Mouse (Mus musculus) liver, embryonic 14.5 days (tissue): ENCODE results near the gene Klc1. TPM values are rescaled to one million over a fixed set of nuclear protein-coding genes. Genes with fewer than 3 reads are reported as not detected.

Experiments
- ATAC-seq: fragments of 200-750 bp; cut with Nextera tagmentation; 2 replicates; pipeline ENCODE4 v1.8.0; 2017; ENCODE audit warnings: moderate number of reproducible peaks, mild to moderate bottlenecking, moderate library complexity; ENCODE audit not compliant: insufficient read depth
- DNase-seq, 3 experiments: peaks; one replicate each; pipeline ENCODE4 v3.0.0-alpha.2; 2012 to 2013; ENCODE audit warnings: low read depth in 3 of 3, low spot score in 3 of 3
- H3K27ac ChIP-seq: fragments of 300-500 bp; sonication (generic); 2 replicates; pipeline ENCODE4 v1.5.1; 2014; ENCODE audit warnings: moderate library complexity, mild to moderate bottlenecking, control low read depth, inconsistent platforms
- H3K27me3 ChIP-seq: fragments of 300-500 bp; sonication (generic); 2 replicates; pipeline ENCODE4 v1.6.1; 2014; ENCODE audit warnings: mild to moderate bottlenecking, low read length, moderate library complexity; ENCODE audit not compliant: control insufficient read depth, insufficient read depth
- H3K36me3 ChIP-seq: fragments of 300-500 bp; sonication (generic); replicated peaks from 2 replicates; pipeline ENCODE4 v1.6.1; 2014; ENCODE audit warnings: low read depth; ENCODE audit not compliant: control insufficient read depth, insufficient read depth
- H3K4me1 ChIP-seq, 2 experiments: fragments of 200-500 bp in 1 of 2; fragments of 300-500 bp in 1 of 2; sonication (generic) in 1 of 2; replicated peaks; 2 replicates each; pipeline ENCODE4 v1.6.1; 2012 to 2014; ENCODE audit warnings: antibody characterized with exemption in 1 of 2, inconsistent platforms in 1 of 2, low read length in 1 of 2; ENCODE audit not compliant: control insufficient read depth in 2 of 2, insufficient read depth in 2 of 2
- H3K4me2 ChIP-seq: fragments of 300-500 bp; sonication (generic); 2 replicates; pipeline ENCODE4 v1.6.1; 2014; ENCODE audit warnings: low read depth, mild to moderate bottlenecking, control low read depth, moderate library complexity
- H3K4me3 ChIP-seq, 2 experiments: fragments of 200-500 bp in 1 of 2; fragments of 300-500 bp in 1 of 2; sonication (generic) in 1 of 2; 2 replicates each; pipeline ENCODE4 v1.5.1; 2012 to 2014; ENCODE audit warnings: low read depth in 2 of 2, low read length in 2 of 2, mild to moderate bottlenecking in 2 of 2, control low read depth in 1 of 2, inconsistent platforms in 1 of 2, moderate library complexity in 1 of 2; ENCODE audit not compliant: insufficient read depth in 1 of 2
- H3K9ac ChIP-seq: fragments of 300-500 bp; sonication (generic); replicated peaks from 2 replicates; pipeline ENCODE4 v1.6.1; 2014; ENCODE audit warnings: mild to moderate bottlenecking, control low read depth, moderate library complexity
- H3K9me3 ChIP-seq: fragments of 300-500 bp; sonication (generic); 2 replicates; pipeline ENCODE4 v1.6.1; 2016; ENCODE audit warnings: low read length, mixed read lengths; ENCODE audit not compliant: control insufficient read depth
- CTCF ChIP-seq: IDR thresholded peaks from 2 replicates; pipeline ENCODE4 v1.5.1; 2016; ENCODE audit warnings: antibody characterized with exemption, low read depth, control low read depth
- EP300 ChIP-seq: IDR thresholded peaks from 2 replicates; pipeline ENCODE4 v1.6.1; 2016; ENCODE audit warnings: antibody characterized with exemption, low read depth
- WGBS: fragments of 180-500 bp; shearing (Covaris S2); extraction: QIAGEN DNeasy Blood & Tissue Kit; methylation state at CpG from one replicate; pipeline ENCODE4 v1.1.7; 2014; ENCODE audit not compliant: insufficient replicate concordance; 5-methylcytosine and 5-hydroxymethylcytosine counted together
- polyA plus RNA-seq, 2 experiments: library from polyadenylated mRNA; depleted of rRNA in 1 of 2; stranded (reverse) in 1 of 2; unstranded in 1 of 2; fragments of >200 nt; fragmentation: Nextera tagmentation in 1 of 2; extraction: Ambion mirVana in 1 of 2; gene quantifications; 2 replicates each; pipeline versions ENCODE4 v1.2.1 to v1.2.3; 2012 to 2014

Klc1 gene
- polyA plus RNA-seq, 2 experiments: 14.3 to 16.3 TPM

- H3K4me3 ChIP-seq: no peak overlapping the region
- no peaks in the 10 kb centered on the region for H3K9me3 ChIP-seq
- ATAC-seq (no peak), DNase-seq (no peak)
- WGBS: 81% methylated on average over 13 of the region's 13 CpGs
- H3K36me3 ChIP-seq: peaks cover 8% of the 10 kb centered on the region
- H3K9ac ChIP-seq: no peak overlapping the region
- no peak overlapping the region for H3K27ac ChIP-seq
- TF ChIP-seq CTCF (no peak), EP300 (no peak)
- no peaks in the 10 kb centered on the region for H3K27me3 ChIP-seq
- H3K4me1 ChIP-seq: peaks cover 33 to 36% of the 10 kb centered on the region in 2 experiments
- H3K4me2 ChIP-seq: no peak overlapping the region
These were observed 53.4 kb downstream of the Klc1 start for GRCm38 (mm10) chr12:111812075-111812474.

GRCm38 (mm10) chr12:111812611-111813010 lies 54.0 kb downstream of the Klc1 start:
- peaks cover 39 to 41% of the 10 kb centered on the region in 2 experiments for H3K4me1 ChIP-seq
- no peak overlapping the region; the same call in 1 of the 2 replicates for H3K27ac ChIP-seq
- peak overlapping the region; percentile 86 for H3K4me3 ChIP-seq
- ATAC-seq (no peak), DNase-seq (no peak)
- TF ChIP-seq CTCF: no peak; the same call in 1 of the 2 replicates
- no peak for TF ChIP-seq EP300
- WGBS: 62% methylated on average over 12 of the region's 12 CpGs
- H3K4me2 ChIP-seq: peak overlapping the region; percentile 88
- no peaks in the 10 kb centered on the region for H3K27me3 ChIP-seq
- peak overlapping the region; percentile 86 for H3K9ac ChIP-seq
- H3K36me3 ChIP-seq: peaks cover 8% of the 10 kb centered on the region
- no peaks in the 10 kb centered on the region for H3K9me3 ChIP-seq

DNA sequence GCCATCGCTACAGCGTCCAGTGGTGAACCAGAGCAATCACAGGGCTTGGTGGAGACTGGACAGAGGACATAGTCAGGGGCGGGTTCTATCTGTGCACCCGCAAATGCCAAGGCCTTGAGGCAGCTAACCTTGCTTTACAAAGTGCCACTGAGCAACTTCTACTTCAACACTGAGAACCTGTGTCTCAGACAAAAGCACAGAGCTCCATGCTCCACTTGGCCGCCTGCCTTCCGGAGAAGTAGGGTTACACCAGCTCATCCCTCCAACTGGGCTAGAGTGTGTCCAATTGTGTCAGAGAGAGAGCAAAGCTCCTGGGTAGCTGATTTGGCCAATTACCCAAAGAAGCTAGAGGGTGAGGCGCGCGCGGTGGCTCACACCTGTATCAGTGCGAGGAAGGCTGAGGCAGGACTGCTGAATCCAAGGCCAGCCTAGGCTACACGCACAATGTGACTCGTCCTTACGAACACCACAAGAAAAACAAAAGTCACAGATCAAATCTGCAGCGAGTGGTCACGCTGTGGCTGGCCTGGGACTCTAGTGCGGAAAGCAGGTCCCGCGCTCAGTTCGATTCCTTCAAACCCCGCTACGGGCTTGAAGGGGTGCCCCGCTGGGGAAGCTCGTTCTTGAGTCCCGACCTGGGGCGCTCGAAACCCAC lies 54.6 kb downstream of the Klc1 start:
- H3K27me3 ChIP-seq: no peaks in the 10 kb centered on the region
- H3K9me3 ChIP-seq: no peaks in the 10 kb centered on the region
- ATAC-seq (no peak), DNase-seq (peak in 1 of 3 experiments; percentile 38)
- peak overlapping the region; percentile 86 for H3K4me3 ChIP-seq
- H3K4me2 ChIP-seq: peak overlapping the region; percentile 88
- H3K27ac ChIP-seq: peak overlapping the region; percentile 2
- 4% methylated on average over 27 of the region's 27 CpGs for WGBS
- peaks cover 2% of the 10 kb centered on the region for H3K36me3 ChIP-seq
- TF ChIP-seq EP300: no peak
- no peak for TF ChIP-seq CTCF
- H3K4me1 ChIP-seq: peaks cover 45 to 46% of the 10 kb centered on the region in 2 experiments
- peak overlapping the region; percentile 86 for H3K9ac ChIP-seq

DNA sequence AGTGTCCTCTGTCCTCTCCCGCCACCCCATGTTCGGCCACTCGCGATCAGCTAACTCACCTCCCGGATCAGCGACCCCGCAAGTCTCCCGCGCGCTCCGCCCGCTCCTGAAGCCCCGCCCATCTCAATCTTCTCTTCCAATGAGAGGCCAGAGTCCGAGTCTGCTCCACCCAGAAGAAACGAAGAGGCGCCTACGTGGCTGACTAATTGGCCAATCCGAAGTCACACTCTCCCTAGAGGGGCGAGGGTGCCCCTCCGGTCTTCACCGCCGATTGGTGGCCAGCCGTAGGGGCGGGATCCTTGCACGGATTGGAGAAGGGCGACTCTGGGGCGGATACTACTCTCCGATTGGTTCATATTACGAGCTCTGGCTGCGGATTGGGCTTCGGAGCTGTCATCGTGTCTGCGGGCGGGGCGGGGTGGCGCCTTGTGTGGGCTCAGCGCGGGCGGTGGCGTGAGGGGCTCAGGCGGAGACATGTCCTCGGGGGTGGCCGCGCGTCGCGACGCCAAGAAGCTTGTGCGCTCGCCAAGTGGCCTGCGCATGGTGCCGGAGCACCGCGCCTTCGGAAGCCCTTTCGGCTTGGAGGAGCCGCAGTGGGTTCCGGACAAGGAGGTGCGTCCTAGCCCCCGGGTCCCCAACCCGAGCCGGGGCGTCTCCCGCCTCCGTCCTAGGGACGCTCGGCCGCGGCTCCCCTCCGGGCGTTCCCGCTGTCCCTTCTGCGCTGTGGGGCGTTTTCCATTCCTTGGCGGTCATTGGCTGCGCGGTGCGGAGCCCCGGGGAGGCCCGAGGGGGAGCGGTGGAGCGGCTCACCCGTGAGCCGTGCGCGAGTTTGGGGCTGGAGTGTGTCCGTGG lies 55.3 kb downstream of the Klc1 start, which contains the start of the genes Xrcc3 and Zfyve21:
Gene Xrcc3 (minus strand): TSS at position 108 of the 852 bp plus-strand sequence.
Gene Zfyve21 (plus strand): TSS at position 405 of the 852 bp plus-strand sequence.
- H3K4me3 ChIP-seq: peak within 1 kb of the TSS; percentile 86
- peak within 1 kb of the TSS; percentile 86 for H3K9ac ChIP-seq
- DNase-seq (peak; percentile 99), ATAC-seq (peak; percentile 92)
- no peaks in the 10 kb centered on the region; the same call in 1 of the 2 replicates for H3K36me3 ChIP-seq
- under 1% methylated on average over 87 of the region's 87 CpGs for WGBS
- H3K4me1 ChIP-seq: peaks cover 46 to 50% of the 10 kb centered on the region in 2 experiments
- H3K4me2 ChIP-seq: peak within 1 kb of the TSS; percentile 96
- H3K27me3 ChIP-seq: no peaks in the 10 kb centered on the region
- TF ChIP-seq EP300: peak; percentile 68
- TF ChIP-seq CTCF: no peak
- peak within 1 kb of the TSS; percentile 66 for H3K27ac ChIP-seq
- no peaks in the 10 kb centered on the region for H3K9me3 ChIP-seq
